Mouse (Mus musculus) frontal cortex, adult (tissue): ENCODE measurements around the gene Lce1f.

ENCODE experiments used
- ATAC-seq: cut with Nextera tagmentation; 2 replicates; pipeline ENCODE4 v1.9.2; 2017; ENCODE audit warnings: mild to moderate bottlenecking, moderate library complexity, mixed read lengths; ENCODE audit not compliant: low TSS enrichment

Gene Lce1f

GRCm38 (mm10) chr3:92720250-92720649 is at the start of gene Lce1f:
Gene Lce1f (minus strand): TSS chr3:92720350.
- ATAC-seq, result no peak

- no peak for ATAC-seq
Observed at GRCm38 (mm10) chr3:92764965-92765364, 44.8 kb upstream of the Lce1f start, which contains the start of gene Lce1h. Gene Lce1h (minus strand): TSS chr3:92765065.

- ATAC-seq, result no peak
Observed at GRCm38 (mm10) chr3:92753197-92753596, 33.0 kb upstream of the Lce1f start.

- no peak for ATAC-seq
Observed at GRCm38 (mm10) chr3:92752238-92752637, 32.1 kb upstream of the Lce1f start, which contains the start of gene Lce1g. Gene Lce1g (minus strand): TSS chr3:92752338.

- no peak for ATAC-seq
Observed at GRCm38 (mm10) chr3:92738996-92739395, 18.8 kb upstream of the Lce1f start, which contains the start of gene Gm38119. Gene Gm38119 (minus strand): TSS chr3:92739096.

- ATAC-seq, result no peak
Observed at GRCm38 (mm10) chr3:92722631-92723030, 2.5 kb upstream of the Lce1f start.

- no peak for ATAC-seq
Observed at GRCm38 (mm10) chr3:92715122-92715521, 5.0 kb downstream of the Lce1f start.

GRCm38 (mm10) chr3:92708974-92709373 is 11.2 kb downstream of the Lce1f start, which contains the start of gene Lce1e:
Gene Lce1e (minus strand): TSS chr3:92709074.
- no peak for ATAC-seq

- no peak for ATAC-seq
Observed at GRCm38 (mm10) chr3:92694613-92695012, 25.5 kb downstream of the Lce1f start.

GRCm38 (mm10) chr3:92691688-92692087 is 28.5 kb downstream of the Lce1f start:
- no peak for ATAC-seq

GRCm38 (mm10) chr3:92689154-92689553 is 31.0 kb downstream of the Lce1f start:
- peak; percentile 50 for ATAC-seq

- ATAC-seq, result no peak
Observed at GRCm38 (mm10) chr3:92687110-92687509, 33.0 kb downstream of the Lce1f start, which contains the start of gene Lce1d. Gene Lce1d (minus strand): TSS chr3:92687210.

GRCm38 (mm10) chr3:92678947-92679346 is 41.2 kb downstream of the Lce1f start, which contains the start of gene Lce1c:
Gene Lce1c (plus strand): TSS chr3:92679247.
- ATAC-seq, result no peak

GRCm38 (mm10) chr3:92670215-92670614 is 49.9 kb downstream of the Lce1f start, which contains the start of gene Lce1a2:
Gene Lce1a2 (minus strand): TSS chr3:92670315.
- ATAC-seq, result no peak
